Mouse (Mus musculus): ENCODE results near the gene 4930404N11Rik. TPM values are rescaled to one million over a fixed set of nuclear protein-coding genes. Genes with fewer than 3 reads are reported as not detected.

4930404N11Rik gene
- polyA plus RNA-seq, 1 experiment from 2014 or later: 2.7 TPM

DNA sequence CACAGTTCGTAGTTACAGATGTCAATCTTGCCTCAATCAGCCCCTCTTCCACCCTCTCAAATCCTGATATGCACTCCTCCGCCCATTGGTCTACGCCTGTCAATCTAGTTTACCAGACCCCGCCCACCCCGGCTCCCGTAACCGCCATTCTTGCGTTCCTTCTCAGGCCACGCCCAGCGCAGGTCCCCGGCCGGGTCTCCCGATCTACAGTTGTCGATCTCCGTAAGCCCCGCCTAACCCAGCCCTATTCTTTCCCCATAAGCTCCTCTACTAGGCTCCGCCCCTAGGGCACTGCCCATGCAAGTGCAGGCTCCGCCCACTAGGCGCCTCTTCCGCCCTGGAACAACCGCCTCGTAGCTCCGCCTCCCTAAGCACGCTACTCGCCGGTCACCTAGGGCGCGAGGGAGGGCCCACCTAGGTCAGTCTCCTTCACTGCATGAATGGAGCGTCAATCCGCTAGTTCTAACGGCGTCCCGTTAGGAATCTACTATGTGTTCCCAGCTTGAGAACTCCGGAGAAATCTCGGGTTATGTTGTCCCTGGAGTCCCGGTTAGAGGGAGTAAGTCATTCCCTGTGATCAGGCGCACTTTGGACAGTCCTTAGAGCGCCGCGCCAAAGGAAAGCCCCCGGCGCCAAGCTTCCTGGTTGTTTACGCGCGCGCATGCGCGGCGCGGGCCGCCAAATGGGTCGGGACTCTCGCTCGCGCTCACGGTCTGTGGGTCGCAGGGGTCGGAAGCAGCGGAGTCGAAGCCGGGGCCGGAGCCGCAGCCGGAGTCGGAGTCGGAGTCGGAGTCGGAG, 44.9 kb downstream of the 4930404N11Rik start, which contains the start of gene Cactin:
TSS of gene Cactin (plus strand) at position 554 of the 798 bp plus-strand sequence.
- in situ Hi-C loops (cut with MboI; ENCODE audit: low pct_unique_long_range_greater_than_20kb): no loop called here
- ATAC-seq (peak; percentile 86), DNase-seq (ENCODE audit: low read depth, low spot score) (peak; percentile 96)
- TF ChIP-seq CTCF (IDR thresholded peaks at IDR 0.05): no peak
- no peaks in the 10 kb centered on the region for H3K27me3 ChIP-seq
- ChIA-PET POLR2A (interaction anchor here (0.7 to 1.9 kb wide), 3 partner anchors 9 to 28 kb away, joined by 3 to 8 read pairs (median 3); partner anchors contain the start of gene Pip5k1c), CTCF (interaction anchor here (1.1 to 2.6 kb wide), 5 partner anchors 16 to 97 kb away, joined by 3 to 12 read pairs (median 5); partner anchors contain the start of genes Pip5k1c and Tjp3)

DNA sequence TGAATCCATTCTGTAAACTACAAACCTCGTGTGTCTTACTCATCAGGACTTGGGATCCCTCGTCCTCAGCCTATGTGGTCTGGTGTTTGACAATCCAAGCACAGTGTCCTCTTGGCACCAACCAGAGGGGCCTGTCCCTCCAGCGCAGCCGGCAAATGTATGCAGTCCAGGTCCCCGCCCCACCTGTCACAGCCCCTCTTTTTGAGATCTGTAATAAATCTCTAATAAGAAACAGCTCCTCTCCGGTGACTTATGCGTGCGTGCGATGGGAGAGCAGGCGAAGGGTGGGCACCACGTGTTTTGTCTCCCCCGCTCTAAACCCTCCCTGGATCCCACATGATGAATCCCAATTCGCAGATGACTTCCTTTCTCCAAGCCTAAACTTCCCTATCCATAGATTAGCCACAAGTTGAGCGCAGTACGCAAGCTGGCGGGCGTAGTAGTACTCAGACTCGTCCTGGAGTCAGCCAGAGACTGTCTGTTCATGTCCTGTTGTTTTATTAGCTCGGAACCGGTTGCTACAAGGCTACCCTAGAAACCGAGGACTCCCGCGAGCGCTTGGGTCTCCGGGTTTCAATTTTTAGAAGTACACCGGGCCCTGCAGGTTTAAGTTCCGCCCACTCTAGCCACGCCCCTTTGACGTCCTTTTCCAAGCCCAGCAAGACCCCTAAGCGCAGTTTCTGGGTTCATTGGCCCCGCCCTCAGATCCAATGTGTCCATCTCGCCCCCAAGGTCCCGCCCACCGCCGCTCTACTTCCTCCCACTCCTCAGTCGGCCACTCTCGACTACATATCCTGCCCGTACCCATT, 45.7 kb downstream of the 4930404N11Rik start:
- DNase-seq (ENCODE audit: low read depth, low spot score): no peak
- POLR2A ChIA-PET: interaction anchor here (1.9 kb wide), 1 partner anchor 27 kb away, joined by 8 read pairs; the partner anchor contains the start of gene Pip5k1c
- no peak for TF ChIP-seq CTCF (IDR thresholded peaks at IDR 0.05)
- H3K27me3 ChIP-seq: no peaks in the 10 kb centered on the region
- in situ Hi-C loops (cut with MboI; ENCODE audit: low pct_unique_long_range_greater_than_20kb): no loop called here
- CTCF ChIA-PET: interaction anchor here (0.9 to 2.6 kb wide), 6 partner anchors 15 to 96 kb away, joined by 3 to 12 read pairs (median 4); partner anchors contain the start of genes Pip5k1c and Tjp3
- ATAC-seq: no peak

DNA sequence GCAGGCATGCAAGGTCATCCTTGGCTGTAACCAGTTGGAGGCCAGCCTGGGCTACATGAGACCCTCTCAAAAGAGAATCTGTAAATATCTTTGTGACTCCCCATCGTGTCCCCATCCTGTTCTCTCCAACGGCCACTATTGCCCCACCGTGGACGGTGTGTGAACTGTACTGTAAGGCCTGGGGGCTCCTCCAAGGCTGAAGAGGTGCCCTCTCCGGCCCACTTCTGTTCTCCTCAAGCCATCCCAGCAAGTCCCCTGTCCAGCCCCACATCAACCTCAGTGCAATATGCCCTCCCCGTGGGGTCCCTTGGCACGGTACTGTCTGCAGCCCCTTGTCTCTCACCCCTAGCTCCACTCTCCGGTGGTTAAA, 46.3 kb downstream of the 4930404N11Rik start:
- H3K27me3 ChIP-seq: no peaks in the 10 kb centered on the region
- ATAC-seq: no peak
- TF ChIP-seq CTCF (IDR thresholded peaks at IDR 0.05): no peak
- no peak for DNase-seq (ENCODE audit: low read depth, low spot score)
- in situ Hi-C loops (cut with MboI; ENCODE audit: low pct_unique_long_range_greater_than_20kb): no loop called here
- ChIA-PET POLR2A (interaction anchor here (1.9 kb wide), 1 partner anchor 26 kb away, joined by 8 read pairs; the partner anchor contains the start of gene Pip5k1c), CTCF (interaction anchor here (0.9 to 2.6 kb wide), 3 partner anchors 26 to 79 kb away, joined by 3 to 12 read pairs (median 3); partner anchors contain the start of genes Pip5k1c and Tjp3)

DNA sequence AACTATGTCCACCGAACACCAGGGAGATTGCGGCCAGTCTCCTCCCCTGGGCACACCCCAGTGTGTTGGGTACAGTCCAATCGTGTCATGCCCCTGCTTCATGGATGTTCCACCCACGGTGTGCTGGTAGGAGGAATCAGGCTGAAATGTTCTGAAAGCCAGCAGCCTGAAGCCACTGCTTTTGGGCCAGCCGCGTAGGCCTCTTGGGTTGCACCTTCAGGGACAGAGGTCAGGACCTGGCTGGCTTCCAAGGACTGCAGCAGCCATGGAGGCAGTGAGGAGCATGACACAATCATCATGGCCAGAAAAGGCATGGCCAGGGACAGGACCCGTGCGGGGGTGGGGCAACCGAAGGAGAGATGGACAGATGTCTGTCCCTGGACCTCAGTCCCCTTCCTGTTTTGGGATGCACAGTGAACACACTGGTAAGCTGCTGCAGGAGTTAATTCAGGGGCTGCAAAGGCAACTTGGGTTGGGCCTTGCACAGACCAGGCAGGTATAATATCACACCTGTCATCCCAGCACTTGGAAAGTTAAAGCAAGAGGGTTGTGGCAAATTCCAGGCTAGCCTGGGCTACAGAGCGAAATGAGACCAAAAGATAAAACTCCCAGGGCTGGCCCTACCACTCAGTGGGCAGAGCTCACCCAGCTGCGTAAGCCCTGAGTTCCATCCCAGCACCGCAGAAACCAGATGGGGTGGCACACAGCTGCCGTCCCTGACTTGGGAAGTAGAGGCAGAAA, 46.9 kb downstream of the 4930404N11Rik start:
- H3K27me3 ChIP-seq: no peaks in the 10 kb centered on the region
- TF ChIP-seq CTCF (IDR thresholded peaks at IDR 0.05): no peak
- in situ Hi-C loops (cut with MboI; ENCODE audit: low pct_unique_long_range_greater_than_20kb): no loop called here
- DNase-seq (ENCODE audit: low read depth, low spot score) (no peak), ATAC-seq (no peak)
- ChIA-PET CTCF (interaction anchor here (0.9 to 2.6 kb wide), 5 partner anchors 14 to 78 kb away, joined by 3 to 12 read pairs (median 5); partner anchors contain the start of gene Pip5k1c), POLR2A (no interaction called here)

- no peak for ATAC-seq
- POLR2A ChIA-PET: no interaction called here
Observed at GRCm38 (mm10) chr10:81317273-81317672, 48.3 kb downstream of the 4930404N11Rik start.

DNA sequence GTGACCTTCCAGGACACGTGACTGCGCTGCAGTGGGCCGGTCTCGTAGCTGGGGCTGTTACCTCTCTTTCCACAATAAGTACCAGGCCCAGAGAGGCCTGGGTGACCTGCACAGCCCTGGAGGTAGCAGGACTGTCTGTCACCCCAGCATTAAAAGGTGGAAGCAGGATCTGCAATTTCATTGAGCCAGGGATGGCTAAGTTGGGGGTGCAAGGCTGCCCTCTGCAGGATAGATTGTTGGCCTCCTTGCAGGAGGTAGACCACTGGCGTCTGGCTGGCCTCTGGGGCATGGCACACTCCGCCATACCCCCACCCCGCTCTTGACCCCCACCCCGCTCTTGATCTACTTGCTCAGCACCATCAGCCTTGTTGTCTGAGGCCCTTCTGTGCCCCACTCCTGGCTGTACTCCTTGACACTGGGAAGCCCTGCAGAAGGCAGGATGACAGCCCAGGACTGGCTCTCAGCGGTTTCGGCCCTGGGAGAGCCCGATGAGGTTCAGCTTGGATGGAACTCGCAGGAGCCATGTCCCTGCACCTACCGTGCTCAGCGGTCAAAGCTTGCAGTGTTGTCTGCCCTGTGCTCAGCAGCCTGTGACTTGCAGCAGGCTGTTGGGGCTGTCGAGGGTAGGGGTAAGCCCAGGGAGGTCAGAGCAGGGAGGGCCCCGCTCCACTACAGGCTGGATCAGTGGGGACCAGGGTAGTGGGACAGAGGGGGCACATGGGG, 49.1 kb downstream of the 4930404N11Rik start:
- ChIA-PET POLR2A (no interaction called here), CTCF (interaction anchor here (1.0 to 2.0 kb wide), 2 partner anchors 12 to 24 kb away, joined by 5 to 11 read pairs; partner anchors contain the start of gene Pip5k1c)
- DNase-seq (ENCODE audit: low read depth, low spot score): no peak
- no peaks in the 10 kb centered on the region for H3K27me3 ChIP-seq
- in situ Hi-C loops (cut with MboI; ENCODE audit: low pct_unique_long_range_greater_than_20kb): no loop called here
- no peak for TF ChIP-seq CTCF (IDR thresholded peaks at IDR 0.05)
- no peak for ATAC-seq

More at GRCm38 (mm10) chr10:81317273-81317672, 48.3 kb downstream of the 4930404N11Rik start:
- no peak for DNase-seq (ENCODE audit: low read depth, low spot score)
- no peak for TF ChIP-seq CTCF (IDR thresholded peaks at IDR 0.05)
- CTCF ChIA-PET: interaction anchor here (1.5 to 2.0 kb wide), 2 partner anchors 12 to 25 kb away, joined by 5 to 11 read pairs; partner anchors contain the start of gene Pip5k1c
- in situ Hi-C loops (cut with MboI; ENCODE audit: low pct_unique_long_range_greater_than_20kb): no loop called here
- H3K27me3 ChIP-seq: no peaks in the 10 kb centered on the region

DNA sequence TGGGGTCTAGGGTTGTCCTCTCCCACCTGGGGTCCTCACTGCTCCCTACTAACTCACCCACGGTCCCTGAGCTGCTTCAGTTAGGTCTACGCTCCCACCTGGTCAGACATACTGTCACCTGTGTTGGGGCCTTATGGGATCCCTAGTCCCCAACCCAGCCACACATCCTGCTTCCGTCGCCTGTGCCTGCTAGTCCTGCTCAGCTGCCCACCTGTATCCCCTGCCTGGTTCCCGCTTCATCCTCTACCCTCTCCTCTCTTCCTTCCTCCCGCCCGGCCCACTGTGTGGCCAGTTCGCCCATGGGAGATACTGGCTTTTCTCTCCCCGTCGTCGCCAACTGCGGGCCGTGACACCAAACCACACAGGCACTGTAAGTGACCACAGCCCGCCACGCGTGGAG, 50.0 kb downstream of the 4930404N11Rik start:
- ATAC-seq: no peak
- ChIA-PET POLR2A (interaction anchor here (0.6 kb wide), 1 partner anchor 80 kb away, joined by 5 read pairs; no protein-coding TSS in a partner anchor), CTCF (interaction anchor here (1.0 kb wide), 1 partner anchor 11 kb away, joined by 5 read pairs; no protein-coding TSS in a partner anchor)
- in situ Hi-C loops (cut with MboI; ENCODE audit: low pct_unique_long_range_greater_than_20kb): no loop called here
- no peak for DNase-seq (ENCODE audit: low read depth, low spot score)
- no peak for TF ChIP-seq CTCF (IDR thresholded peaks at IDR 0.05)
- no peaks in the 10 kb centered on the region for H3K27me3 ChIP-seq

DNA sequence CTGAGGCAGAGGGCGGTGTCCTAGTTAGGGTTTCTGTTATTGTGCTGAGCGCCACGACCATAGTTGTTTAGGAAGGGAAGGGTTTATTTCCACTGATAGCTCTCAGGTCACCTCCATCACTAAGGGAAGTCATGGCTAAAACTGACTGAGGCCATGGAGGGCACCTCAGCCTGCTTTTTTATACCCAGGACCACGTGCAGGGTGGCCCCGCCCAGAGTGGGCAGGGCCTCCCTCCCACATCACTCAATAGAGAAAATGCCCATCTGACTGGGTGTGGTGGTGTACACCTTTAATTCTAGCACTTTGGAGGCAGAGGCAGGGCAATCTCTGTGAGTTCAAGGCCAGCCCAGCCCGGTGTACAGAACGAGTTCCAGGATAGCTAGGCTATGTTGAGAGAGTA, 51.4 kb downstream of the 4930404N11Rik start:
- DNase-seq (ENCODE audit: low read depth, low spot score) (no peak), ATAC-seq (no peak)
- ChIA-PET POLR2A (no interaction called here), CTCF (no interaction called here)
- no peaks in the 10 kb centered on the region for H3K27me3 ChIP-seq
- no peak for TF ChIP-seq CTCF (IDR thresholded peaks at IDR 0.05)
- in situ Hi-C loops (cut with MboI; ENCODE audit: low pct_unique_long_range_greater_than_20kb): no loop called here

GRCm38 (mm10) chr10:81313581-81313980, 52.0 kb downstream of the 4930404N11Rik start:
- in situ Hi-C loops (cut with MboI; ENCODE audit: low pct_unique_long_range_greater_than_20kb): no loop called here
- TF ChIP-seq CTCF (IDR thresholded peaks at IDR 0.05): no peak
- DNase-seq (ENCODE audit: low read depth, low spot score) (no peak), ATAC-seq (no peak)
- CTCF ChIA-PET: no interaction called here
- H3K27me3 ChIP-seq: no peaks in the 10 kb centered on the region
- POLR2A ChIA-PET: no interaction called here

Other genes starting within 250 kb of the 4930404N11Rik start
- gene Zbtb7a, start 230.6 kb downstream of the 4930404N11Rik start, polyA plus RNA-seq (2021): 40.6 TPM
- 33.9 TPM for gene Pias4, start 197.9 kb downstream of the 4930404N11Rik start, polyA plus RNA-seq (2021)
- 1,798 TPM for gene Eef2, start 189.2 kb downstream of the 4930404N11Rik start, polyA plus RNA-seq (2021)
- gene Dapk3, start 182.8 kb downstream of the 4930404N11Rik start, polyA plus RNA-seq (2021): 82.0 TPM
- gene 4930442H23Rik, start 182.0 kb downstream of the 4930404N11Rik start, polyA plus RNA-seq (2021): 0.50 TPM
- 0.14 TPM for gene Nmrk2, start 163.8 kb downstream of the 4930404N11Rik start, polyA plus RNA-seq (2021)
- 0.04 TPM for gene Atcay, start 135.0 kb downstream of the 4930404N11Rik start, polyA plus RNA-seq (2021)
- 11.7 TPM for gene Zfr2, start 132.7 kb downstream of the 4930404N11Rik start, polyA plus RNA-seq (2021)
- gene Matk, start 112.9 kb downstream of the 4930404N11Rik start, polyA plus RNA-seq (2021): 1.5 TPM
- 98.3 TPM for gene Mrpl54, start 98.9 kb downstream of the 4930404N11Rik start, polyA plus RNA-seq (2021)
- 71.4 TPM for gene Apba3, start 98.9 kb downstream of the 4930404N11Rik start, polyA plus RNA-seq (2021)
- 6.5 TPM for gene Tjp3, start 74.2 kb downstream of the 4930404N11Rik start, polyA plus RNA-seq (2021)
- 51.5 TPM for gene Pip5k1c, start 72.9 kb downstream of the 4930404N11Rik start, polyA plus RNA-seq (2021)
- gene Cactin, start 44.7 kb downstream of the 4930404N11Rik start, polyA plus RNA-seq (2021): 34.5 TPM
- gene Tbxa2r, start 37.1 kb downstream of the 4930404N11Rik start, polyA plus RNA-seq (2021): not detected
- 0.46 TPM for gene Gipc3, start 22.6 kb downstream of the 4930404N11Rik start, polyA plus RNA-seq (2021)
- 118 TPM for gene Hmg20b, start 15.3 kb downstream of the 4930404N11Rik start, polyA plus RNA-seq (2021)
- 23.9 TPM for gene Mfsd12, start 8.3 kb downstream of the 4930404N11Rik start, polyA plus RNA-seq (2021)
- 62.1 TPM for gene Fzr1, start 12.7 kb upstream of the 4930404N11Rik start, polyA plus RNA-seq (2021)
- gene Dohh, start 18.6 kb upstream of the 4930404N11Rik start, polyA plus RNA-seq (2021): 83.4 TPM
- gene Gm48551, start 18.6 kb upstream of the 4930404N11Rik start, polyA plus RNA-seq (2021): 2.4 TPM
- gene Gm48552, start 23.2 kb upstream of the 4930404N11Rik start, polyA plus RNA-seq (2021): 0.76 TPM
- gene Smim24, start 27.2 kb upstream of the 4930404N11Rik start, polyA plus RNA-seq (2021): 0.18 TPM
- gene Nfic, start 89.8 kb upstream of the 4930404N11Rik start, polyA plus RNA-seq (2021): 41.8 TPM
- gene Celf5, start 116.9 kb upstream of the 4930404N11Rik start, polyA plus RNA-seq (2021): 0.99 TPM
- 104 TPM for gene Ncln, start 130.6 kb upstream of the 4930404N11Rik start, polyA plus RNA-seq (2021)
- 0.03 TPM for gene S1pr4, start 134.3 kb upstream of the 4930404N11Rik start, polyA plus RNA-seq (2021)
- not detected for gene Gna15, start 158.4 kb upstream of the 4930404N11Rik start, polyA plus RNA-seq (2021)
- gene Gna11, start 179.4 kb upstream of the 4930404N11Rik start, polyA plus RNA-seq (2021): 76.2 TPM
- 1,239 TPM for gene Aes, start 193.7 kb upstream of the 4930404N11Rik start, polyA plus RNA-seq (2021)
- 46.4 TPM for gene Tle2, start 208.7 kb upstream of the 4930404N11Rik start, polyA plus RNA-seq (2021)
- gene Tle6, start 235.3 kb upstream of the 4930404N11Rik start, polyA plus RNA-seq (2021): 7.5 TPM
- 1.1 TPM for gene BC025920, start 240.5 kb upstream of the 4930404N11Rik start, polyA plus RNA-seq (2021)

Data from Patski (cell line).